Mouse (Mus musculus) lung, embryonic 15.5 days (tissue): ENCODE results near the gene Pea15a. TPM values are rescaled to one million over a fixed set of nuclear protein-coding genes. Genes with fewer than 3 reads are reported as not detected.

Source experiments
- ATAC-seq: fragments of 200-750 bp; cut with Nextera tagmentation; 2 replicates; pipeline ENCODE4 v1.8.0; 2017; ENCODE audit warnings: moderate number of reproducible peaks, borderline replicate concordance; ENCODE audit not compliant: low FRiP score, low TSS enrichment; ENCODE audit errors: extremely low read depth
- H3K27ac ChIP-seq: fragments of 300-500 bp; sonication (generic); 2 replicates; pipeline ENCODE4 v1.5.1; 2015; ENCODE audit warnings: moderate library complexity, mild to moderate bottlenecking, inconsistent platforms
- H3K27me3 ChIP-seq: fragments of 300-500 bp; sonication (generic); 2 replicates; pipeline ENCODE4 v1.6.1; 2015; ENCODE audit warnings: inconsistent platforms
- H3K36me3 ChIP-seq: fragments of 300-500 bp; sonication (generic); 2 replicates; pipeline ENCODE4 v1.6.1; 2015; ENCODE audit warnings: inconsistent platforms
- H3K4me1 ChIP-seq: fragments of 300-500 bp; sonication (generic); 2 replicates; pipeline ENCODE4 v1.6.1; 2015; ENCODE audit warnings: inconsistent platforms
- H3K4me2 ChIP-seq: fragments of 300-500 bp; sonication (generic); 2 replicates; pipeline ENCODE4 v1.6.1; 2015; ENCODE audit warnings: inconsistent platforms, mild to moderate bottlenecking, moderate library complexity
- H3K4me3 ChIP-seq: fragments of 300-500 bp; sonication (generic); 2 replicates; pipeline ENCODE4 v1.5.1; 2015; ENCODE audit warnings: mild to moderate bottlenecking, inconsistent platforms
- H3K9ac ChIP-seq: fragments of 300-500 bp; sonication (generic); 2 replicates; pipeline ENCODE4 v1.6.1; 2015; ENCODE audit warnings: inconsistent platforms
- H3K9me3 ChIP-seq: fragments of 300-500 bp; sonication (generic); 2 replicates; pipeline ENCODE4 v1.6.1; 2016; ENCODE audit warnings: inconsistent platforms
- WGBS: fragments of 180-500 bp; shearing (Covaris S2); methylation state at CpG from one replicate; pipeline ENCODE4 v1.1.7; 2015; 5-methylcytosine and 5-hydroxymethylcytosine counted together
- polyA plus RNA-seq: library from polyadenylated mRNA; unstranded; fragments of >200 nt; fragmentation: Nextera tagmentation; extraction: Ambion mirVana; gene quantifications from 2 replicates; pipeline ENCODE4 v1.2.1, GENCODE M21; 2015

Pea15a gene
- polyA plus RNA-seq, 1 experiment from 2014 or later = 146 TPM

DNA sequence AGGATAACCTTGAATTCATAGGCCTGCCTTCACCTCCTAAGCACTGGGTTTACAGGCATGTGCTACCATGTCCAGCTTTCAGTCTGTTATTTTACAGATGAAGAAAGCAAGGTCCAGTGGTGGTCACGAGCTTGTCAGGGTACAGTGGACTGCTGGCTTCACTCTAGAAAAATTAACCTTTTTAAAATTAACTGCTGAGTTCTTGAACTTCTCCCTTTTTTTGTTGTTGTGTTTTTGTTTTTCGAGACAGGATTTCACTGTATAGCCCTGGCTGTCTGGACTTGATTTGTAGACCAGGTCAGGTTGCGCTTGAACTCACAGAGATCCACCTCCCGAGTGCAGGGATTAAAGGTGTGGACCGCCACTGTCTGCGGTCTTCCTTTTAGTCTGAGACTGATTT, 43.6 kb downstream of the Pea15a start:
- Histone ChIP-seq H3K36me3 (peaks cover 32% of the 10 kb centered on the region), H3K4me1 (peaks cover 6% of the 10 kb centered on the region; the same call in 1 of the 2 replicates), H3K27ac (no peak overlapping the region), H3K4me2 (no peak overlapping the region), H3K27me3 (no peaks in the 10 kb centered on the region), H3K9me3 (no peaks in the 10 kb centered on the region), H3K9ac (no peak overlapping the region), H3K4me3 (no peak overlapping the region)
- 83% methylated on average over 6 of the region's 6 CpGs for WGBS
- ATAC-seq = no peak

DNA sequence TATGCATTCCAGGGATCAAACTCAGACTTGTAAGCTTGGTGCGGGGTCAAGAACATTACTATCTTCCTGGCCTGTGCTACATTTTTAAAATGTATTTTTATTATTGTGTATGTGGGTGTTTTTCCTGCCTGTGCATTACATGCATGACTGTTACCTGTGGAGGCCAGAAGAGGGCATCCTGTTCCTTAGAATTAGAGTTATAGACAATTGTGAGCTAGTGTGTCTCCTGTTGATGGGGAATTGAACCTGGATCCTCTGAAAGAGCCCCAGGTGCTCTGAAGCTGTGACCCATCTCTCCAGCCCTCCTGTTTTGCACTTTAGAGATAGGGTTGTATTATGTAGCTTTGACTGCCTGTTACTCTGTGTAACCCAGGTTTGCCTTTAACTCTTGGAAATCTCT, 44.6 kb downstream of the Pea15a start:
- H3K27ac ChIP-seq = no peak overlapping the region
- H3K36me3 ChIP-seq = peaks cover 22% of the 10 kb centered on the region
- H3K27me3 ChIP-seq = no peaks in the 10 kb centered on the region
- no peak overlapping the region for H3K9ac ChIP-seq
- no peaks in the 10 kb centered on the region for H3K9me3 ChIP-seq
- H3K4me3 ChIP-seq = no peak overlapping the region
- H3K4me1 ChIP-seq = peaks cover 6% of the 10 kb centered on the region; the same call in 1 of the 2 replicates
- ATAC-seq = no peak
- H3K4me2 ChIP-seq = no peak overlapping the region
- WGBS = 87% methylated on average over 1 of the region's 1 CpGs

DNA sequence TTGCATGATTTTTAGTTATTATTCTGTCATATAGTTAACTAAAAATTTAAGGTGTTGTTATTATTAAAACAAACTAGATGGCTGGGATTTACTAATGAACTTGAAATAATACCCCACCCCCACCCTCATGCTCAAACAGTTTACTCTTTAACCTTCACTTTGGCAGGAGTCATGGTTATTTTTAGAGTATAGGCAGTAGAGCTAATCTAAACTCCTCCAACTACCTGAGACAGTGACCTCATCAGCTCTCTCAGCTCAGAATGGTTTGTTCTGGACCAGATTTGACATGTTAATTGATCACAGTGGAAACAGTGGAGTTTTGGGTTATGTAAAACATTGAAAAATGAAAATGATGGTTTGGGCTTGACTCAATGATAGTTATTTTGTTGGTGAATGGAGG, 46.1 kb downstream of the Pea15a start:
- H3K36me3 ChIP-seq = peaks cover 18% of the 10 kb centered on the region; the same call in 1 of the 2 replicates
- no peak overlapping the region for H3K27ac ChIP-seq
- peaks cover 6% of the 10 kb centered on the region; the same call in 1 of the 2 replicates for H3K4me1 ChIP-seq
- H3K4me3 ChIP-seq = no peak overlapping the region
- no peak overlapping the region for H3K9ac ChIP-seq
- no peaks in the 10 kb centered on the region for H3K9me3 ChIP-seq
- ATAC-seq = no peak
- no peak overlapping the region for H3K4me2 ChIP-seq
- no peaks in the 10 kb centered on the region for H3K27me3 ChIP-seq

DNA sequence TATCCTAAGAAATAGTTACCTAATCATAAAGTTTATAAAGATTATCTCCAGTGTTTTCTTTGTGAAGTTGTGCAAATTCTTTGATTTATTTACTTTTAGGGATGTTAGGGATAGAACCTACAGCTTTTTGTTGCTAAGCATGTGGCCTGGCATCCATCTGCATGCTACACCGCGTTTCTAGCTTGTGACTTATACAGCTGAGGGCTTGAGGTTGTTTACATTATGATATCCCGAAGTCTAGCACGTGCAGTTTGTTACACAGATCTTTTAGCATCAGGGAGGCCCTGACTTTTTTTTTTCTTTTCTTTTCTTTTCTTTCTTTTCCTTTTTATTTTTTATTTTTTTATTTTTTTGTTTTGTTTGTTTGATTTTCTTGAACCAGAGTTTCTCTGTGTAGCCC, 46.6 kb downstream of the Pea15a start:
- Histone ChIP-seq H3K4me3 (no peak overlapping the region), H3K9ac (no peak overlapping the region), H3K36me3 (peaks cover 17% of the 10 kb centered on the region; the same call in 1 of the 2 replicates), H3K4me2 (no peak overlapping the region), H3K27ac (no peak overlapping the region), H3K9me3 (no peaks in the 10 kb centered on the region), H3K27me3 (no peaks in the 10 kb centered on the region), H3K4me1 (peaks cover 6% of the 10 kb centered on the region; the same call in 1 of the 2 replicates)
- WGBS = 7% methylated on average over 4 of the region's 4 CpGs
- no peak for ATAC-seq

DNA sequence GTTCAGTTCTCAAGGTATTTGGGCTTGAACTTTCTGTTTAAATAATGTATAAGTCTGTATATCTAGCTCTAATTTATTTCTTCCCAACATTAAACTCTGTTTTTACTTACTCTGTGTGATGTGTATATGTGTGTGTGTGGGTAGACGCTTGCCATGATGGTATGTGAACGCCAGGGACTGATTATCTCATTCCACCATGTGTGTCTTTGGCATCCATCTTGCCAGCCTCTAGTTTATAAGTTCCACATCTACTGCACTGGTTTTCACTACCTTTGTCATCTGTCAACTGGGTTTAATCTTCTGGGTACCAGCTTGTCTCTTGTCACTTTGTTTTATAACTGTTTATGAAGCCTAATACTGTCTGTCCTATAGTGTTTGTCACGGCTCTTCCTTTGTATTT, 51.1 kb downstream of the Pea15a start:
- Histone ChIP-seq H3K36me3 (peaks cover 52% of the 10 kb centered on the region), H3K4me2 (no peak overlapping the region), H3K27me3 (no peaks in the 10 kb centered on the region), H3K4me3 (no peak overlapping the region), H3K4me1 (peaks cover 8% of the 10 kb centered on the region), H3K9me3 (no peaks in the 10 kb centered on the region), H3K9ac (no peak overlapping the region), H3K27ac (no peak overlapping the region)
- WGBS = 87% methylated on average over 3 of the region's 3 CpGs
- ATAC-seq = no peak

DNA sequence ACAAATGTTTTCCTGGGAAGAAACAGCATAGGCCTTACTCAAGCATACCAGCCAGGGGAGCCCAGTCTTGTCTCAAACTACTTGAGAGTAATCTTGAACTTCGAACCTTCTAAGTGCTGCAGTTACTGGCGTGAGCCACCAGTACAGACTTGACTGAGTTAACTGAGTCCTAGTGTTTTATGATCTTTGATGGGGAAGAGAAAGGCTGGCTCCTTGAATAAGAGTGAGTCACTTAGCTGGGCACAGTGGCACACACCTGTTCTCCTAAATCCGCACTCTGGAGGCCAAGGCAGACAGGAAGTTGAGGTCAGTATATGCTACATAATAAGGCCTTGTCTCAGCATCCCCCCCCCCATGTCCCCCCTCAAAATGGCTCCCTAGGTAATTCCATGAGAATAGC, 52.1 kb downstream of the Pea15a start:
- Histone ChIP-seq H3K9me3 (no peaks in the 10 kb centered on the region), H3K9ac (no peak overlapping the region), H3K36me3 (peaks cover 56% of the 10 kb centered on the region), H3K4me1 (peaks cover 12% of the 10 kb centered on the region), H3K4me3 (no peak overlapping the region), H3K4me2 (no peak overlapping the region), H3K27me3 (no peaks in the 10 kb centered on the region), H3K27ac (no peak overlapping the region)
- 83% methylated on average over 3 of the region's 3 CpGs for WGBS
- ATAC-seq = no peak

DNA sequence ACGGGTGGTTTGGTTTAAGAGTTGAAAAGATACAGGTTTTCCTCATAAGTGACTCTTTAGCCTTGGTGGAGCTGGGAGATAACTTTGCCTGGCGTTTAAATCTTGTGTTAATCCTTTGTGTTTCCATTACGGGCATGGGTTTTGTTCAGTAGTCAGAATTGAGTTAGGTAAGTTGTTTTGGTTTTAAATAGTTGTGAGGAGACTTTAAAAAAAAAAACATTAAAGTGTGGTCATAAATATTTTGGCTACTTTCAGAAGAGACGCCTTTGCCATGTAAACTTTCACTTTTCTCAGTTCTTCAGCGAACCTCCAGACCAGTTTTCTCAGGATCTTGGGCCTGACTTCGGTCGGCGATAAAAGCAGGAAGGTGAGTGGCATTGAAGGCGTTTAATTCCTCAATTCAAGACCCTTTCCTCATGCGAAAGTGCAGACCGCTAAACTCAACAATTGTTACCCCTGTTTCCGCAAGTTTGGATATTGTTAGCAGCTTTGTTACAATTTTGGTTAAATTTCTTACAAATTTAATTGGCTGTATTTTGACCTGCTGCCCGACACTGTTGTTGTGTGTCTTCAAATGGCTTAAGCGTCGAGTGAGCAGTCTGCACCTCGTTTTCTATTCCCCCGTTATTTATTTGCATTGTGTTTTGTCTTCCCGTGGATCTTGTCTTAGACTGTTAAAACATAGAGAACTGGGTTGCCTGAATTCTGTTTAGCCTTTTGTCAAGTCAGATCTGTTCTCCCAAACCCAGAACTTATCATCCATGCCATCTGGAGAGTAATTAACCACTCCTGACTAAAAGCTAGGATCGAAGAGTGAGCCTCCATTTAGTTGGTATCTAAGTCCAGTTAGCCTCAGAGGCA, 57.4 kb downstream of the Pea15a start:
- Histone ChIP-seq H3K4me1 (peaks cover 19% of the 10 kb centered on the region), H3K4me2 (peak overlapping the region; percentile 68), H3K36me3 (peaks cover 35% of the 10 kb centered on the region), H3K27ac (peak overlapping the region; percentile 96), H3K4me3 (peak overlapping the region; percentile 92), H3K9me3 (no peaks in the 10 kb centered on the region), H3K9ac (peak overlapping the region; percentile 99), H3K27me3 (no peaks in the 10 kb centered on the region)
- ATAC-seq = no peak
- 5% methylated on average over 19 of the region's 19 CpGs for WGBS

DNA sequence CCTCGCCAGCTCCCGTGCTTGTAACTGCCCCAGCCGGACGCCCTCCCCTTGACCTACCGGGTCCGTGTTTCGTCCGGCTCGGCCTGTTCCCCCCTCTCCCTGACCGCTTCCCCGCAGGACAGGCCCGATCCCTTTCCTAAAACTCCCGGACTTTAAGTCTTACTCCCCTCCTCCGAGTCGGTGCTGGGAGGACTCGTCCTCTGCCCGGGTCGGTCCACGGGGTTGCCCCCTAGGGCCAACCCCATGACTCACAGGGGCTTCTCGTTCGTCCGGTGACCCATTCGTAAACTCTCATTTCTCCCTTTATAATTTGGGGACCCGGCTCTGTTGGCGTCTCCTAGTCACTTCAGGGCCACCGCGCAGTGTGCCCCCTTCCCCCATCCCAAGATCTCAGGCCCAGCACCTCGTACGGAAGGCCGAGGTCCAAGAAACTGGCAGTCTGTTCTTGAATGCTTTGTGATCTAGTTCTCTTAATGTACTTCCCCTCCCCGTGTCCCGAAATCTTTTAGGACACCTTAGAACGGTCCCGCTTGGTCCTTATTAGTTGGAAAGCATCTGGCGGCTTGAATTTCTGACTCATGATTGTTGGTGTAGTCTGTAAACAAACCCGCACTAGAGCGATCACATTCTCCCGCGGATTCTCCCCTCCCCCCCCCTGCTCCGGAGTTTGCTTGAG, 58.2 kb downstream of the Pea15a start:
- ATAC-seq = peak; percentile 66
- peak overlapping the region; percentile 68 for H3K4me2 ChIP-seq
- peaks cover 27% of the 10 kb centered on the region for H3K36me3 ChIP-seq
- WGBS = under 1% methylated on average over 40 of the region's 40 CpGs
- H3K9ac ChIP-seq = peak overlapping the region; percentile 99
- peak overlapping the region; percentile 92 for H3K4me3 ChIP-seq
- H3K4me1 ChIP-seq = peaks cover 19% of the 10 kb centered on the region
- H3K27ac ChIP-seq = peak overlapping the region; percentile 96
- no peaks in the 10 kb centered on the region for H3K9me3 ChIP-seq
- no peaks in the 10 kb centered on the region for H3K27me3 ChIP-seq

DNA sequence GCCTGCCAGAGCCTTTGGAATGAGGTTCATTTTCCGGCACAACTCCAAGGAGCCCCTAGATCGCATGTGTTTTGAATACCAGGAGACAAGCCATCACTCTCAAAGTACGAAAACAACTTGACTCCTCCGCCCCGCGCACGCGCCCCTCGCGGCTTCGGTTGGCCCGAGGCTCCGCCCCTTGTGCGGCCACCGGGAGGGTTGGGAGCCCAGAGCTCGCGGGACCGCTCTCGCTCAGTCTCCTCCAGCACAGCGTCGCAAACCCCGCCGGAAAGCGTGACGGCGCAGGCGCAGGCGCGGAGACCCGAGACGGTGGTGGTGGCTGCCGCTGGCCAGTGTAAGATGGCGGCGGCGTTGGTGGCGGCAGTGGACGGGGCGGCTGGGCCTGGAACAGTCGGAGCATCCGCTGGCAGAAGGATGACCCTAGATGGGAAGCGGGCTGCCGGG, 58.7 kb downstream of the Pea15a start, which contains the start of gene Dcaf8:
Gene Dcaf8 (plus strand): TSS at position 250 of the 444 bp plus-strand sequence.
- Histone ChIP-seq H3K9ac (peak within 1 kb of the TSS; percentile 99), H3K4me3 (peak within 1 kb of the TSS; percentile 92), H3K4me1 (peaks cover 22% of the 10 kb centered on the region), H3K27me3 (no peaks in the 10 kb centered on the region), H3K4me2 (peak within 1 kb of the TSS; percentile 68), H3K27ac (peak within 1 kb of the TSS; percentile 96), H3K36me3 (peaks cover 21% of the 10 kb centered on the region), H3K9me3 (no peaks in the 10 kb centered on the region)
- under 1% methylated on average over 42 of the region's 42 CpGs for WGBS
- ATAC-seq = peak; percentile 99

Other genes with a start within 250 kb of the Pea15a start
- 11.5 and 14.1 TPM in 2 replicates for gene Vangl2, start 178.4 kb downstream of the Pea15a start, polyA plus RNA-seq
- not detected in 2 replicates for gene Nhlh1, start 149.2 kb downstream of the Pea15a start, polyA plus RNA-seq
- gene Copa, start 124.3 kb downstream of the Pea15a start, polyA plus RNA-seq = 229 and 235 TPM in 2 replicates
- gene Ncstn, start 124.0 kb downstream of the Pea15a start, polyA plus RNA-seq = 131 and 132 TPM in 2 replicates
- gene Pex19, start 80.0 kb downstream of the Pea15a start, polyA plus RNA-seq = 117 and 123 TPM in 2 replicates
- 131 and 134 TPM in 2 replicates for gene Dcaf8, start 58.7 kb downstream of the Pea15a start, polyA plus RNA-seq
- gene Casq1, start 13.1 kb upstream of the Pea15a start, polyA plus RNA-seq = 8.5 and 10.0 TPM in 2 replicates
- gene Atp1a4, start 51.6 kb upstream of the Pea15a start, polyA plus RNA-seq = not detected in 2 replicates
- 46.2 and 49.4 TPM in 2 replicates for gene Igsf8, start 54.8 kb upstream of the Pea15a start, polyA plus RNA-seq
- gene Atp1a2, start 91.3 kb upstream of the Pea15a start, polyA plus RNA-seq = 5.7 and 6.2 TPM in 2 replicates
- 0.04 TPM in 1 of 2 replicates, not detected in the other for gene Kcnj9, start 122.5 kb upstream of the Pea15a start, polyA plus RNA-seq
- gene Kcnj10, start 134.4 kb upstream of the Pea15a start, polyA plus RNA-seq = 0.15 and 0.21 TPM in 2 replicates
- gene Pigm, start 169.7 kb upstream of the Pea15a start, polyA plus RNA-seq = 5.4 and 5.7 TPM in 2 replicates